Mouse (Mus musculus) brain, embryonic 14.5 days (tissue): ENCODE measurements around the gene Sipa1l1. TPM values are rescaled to one million over a fixed set of nuclear protein-coding genes. Genes with fewer than 3 reads are reported as not detected.

Experiments used
- DNase-seq: peaks from one replicate; pipeline ENCODE4 v3.0.0-alpha.2; 2011; ENCODE audit warnings: low read depth
- CTCF ChIP-seq: fragments of 200-500 bp; IDR thresholded peaks from 2 replicates; pipeline ENCODE4 v1.5.1; 2012; ENCODE audit warnings: inconsistent platforms, mild to moderate bottlenecking, moderate library complexity, borderline replicate concordance; ENCODE audit not compliant: insufficient read depth, insufficient read length; ENCODE audit errors: extremely low read depth
- POLR2A ChIP-seq: fragments of 200-500 bp; IDR thresholded peaks from 2 replicates; pipeline ENCODE4 v1.6.1; 2012; ENCODE audit warnings: mild to moderate bottlenecking, inconsistent platforms, borderline replicate concordance; ENCODE audit not compliant: poor library complexity, insufficient read depth, insufficient read length, severe bottlenecking; ENCODE audit errors: extremely low read depth
- polyA plus RNA-seq: library from polyadenylated mRNA; depleted of rRNA; stranded (reverse); fragments of >200 nt; gene quantifications from 2 replicates; pipeline ENCODE4 v1.2.3, GENCODE M21; 2012

The Sipa1l1 gene
- polyA plus RNA-seq, 1 experiment, result 24.1 TPM

DNA sequence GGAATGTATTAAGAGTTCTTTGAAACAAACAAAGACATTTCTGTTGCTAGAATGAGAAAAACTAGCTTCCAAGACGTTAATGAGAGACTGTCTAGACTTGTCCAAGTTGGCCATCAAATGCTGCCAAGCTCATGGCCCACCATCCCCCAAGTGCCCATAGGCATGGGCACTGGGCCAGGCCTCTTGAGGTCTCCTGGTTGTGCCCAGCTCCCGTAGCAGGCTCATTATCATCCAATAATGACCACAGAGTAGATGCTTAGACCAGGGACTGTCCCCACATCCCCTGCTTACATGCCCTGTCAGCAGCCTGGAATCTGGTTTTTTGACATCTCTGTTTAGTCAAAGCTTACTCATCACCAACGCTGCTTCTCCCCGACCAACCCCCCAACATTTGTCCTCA is 14.6 kb upstream of the Sipa1l1 start:
- DNase-seq, result no peak

DNA sequence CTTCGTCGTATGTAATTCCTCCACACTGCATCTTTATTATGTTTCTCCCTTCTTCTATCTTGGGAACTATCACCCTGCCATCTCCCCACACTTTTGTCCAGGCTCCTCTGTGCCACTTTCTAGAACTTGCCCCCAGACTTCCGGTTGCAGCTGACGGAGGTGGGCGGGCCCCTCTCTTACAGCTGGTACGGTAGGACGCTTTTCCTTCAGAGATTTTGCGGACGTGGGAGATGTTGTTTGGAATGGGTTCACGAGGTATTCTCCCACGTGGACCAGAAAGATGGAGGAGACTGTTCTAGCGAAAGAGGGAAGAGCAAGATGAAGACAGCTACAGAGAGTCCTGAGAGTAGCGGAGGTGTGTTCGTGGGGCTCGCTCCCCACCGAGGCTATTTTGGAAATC is 10.6 kb upstream of the Sipa1l1 start:
- TF ChIP-seq POLR2A, result no peak
- no peak for TF ChIP-seq CTCF
- no peak for DNase-seq

More for the DNA sequence above, 14.6 kb upstream of the Sipa1l1 start:
- TF ChIP-seq POLR2A (no peak), CTCF (no peak)

DNA sequence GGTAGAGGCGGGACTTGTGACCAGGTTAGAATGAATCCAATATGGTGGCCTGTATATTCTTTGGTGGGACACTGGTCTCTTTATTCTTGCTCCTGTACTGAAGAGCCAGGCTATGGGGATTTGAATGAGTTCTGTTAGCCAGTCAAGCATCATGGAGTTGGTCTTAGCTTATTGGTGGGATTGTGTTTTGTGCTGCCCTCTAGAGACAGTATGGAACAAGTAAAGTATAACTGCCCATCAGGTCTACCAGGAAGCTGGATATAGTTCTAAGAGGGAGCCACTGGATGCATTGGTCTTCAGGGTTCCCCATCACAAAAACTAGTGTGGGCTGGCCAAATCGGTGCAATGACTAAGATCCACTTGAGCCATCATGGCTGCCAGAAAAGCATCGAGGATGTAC is 9.7 kb upstream of the Sipa1l1 start:
- TF ChIP-seq CTCF (no peak), POLR2A (no peak)
- DNase-seq, result no peak

DNA sequence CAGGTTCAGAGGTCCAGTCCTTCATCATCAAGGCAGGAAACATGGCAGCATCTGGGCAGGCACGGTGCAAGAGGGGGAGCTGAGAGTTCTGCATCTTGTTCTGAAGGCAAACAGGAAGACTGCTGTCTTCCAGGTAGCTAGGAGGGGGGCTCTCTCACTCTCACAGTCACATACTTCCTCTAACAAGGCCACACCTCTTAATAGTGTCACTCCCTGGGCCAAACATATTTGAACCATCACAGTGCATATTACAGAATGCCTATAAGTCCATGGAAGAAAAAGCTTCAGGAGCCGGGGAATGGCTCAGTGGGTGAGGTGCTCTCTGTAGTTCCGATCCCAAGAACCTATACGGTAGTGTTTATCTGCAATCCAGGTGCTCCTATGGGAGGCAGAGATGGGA is 3.5 kb upstream of the Sipa1l1 start:
- TF ChIP-seq CTCF (no peak), POLR2A (no peak)
- DNase-seq, result no peak

DNA sequence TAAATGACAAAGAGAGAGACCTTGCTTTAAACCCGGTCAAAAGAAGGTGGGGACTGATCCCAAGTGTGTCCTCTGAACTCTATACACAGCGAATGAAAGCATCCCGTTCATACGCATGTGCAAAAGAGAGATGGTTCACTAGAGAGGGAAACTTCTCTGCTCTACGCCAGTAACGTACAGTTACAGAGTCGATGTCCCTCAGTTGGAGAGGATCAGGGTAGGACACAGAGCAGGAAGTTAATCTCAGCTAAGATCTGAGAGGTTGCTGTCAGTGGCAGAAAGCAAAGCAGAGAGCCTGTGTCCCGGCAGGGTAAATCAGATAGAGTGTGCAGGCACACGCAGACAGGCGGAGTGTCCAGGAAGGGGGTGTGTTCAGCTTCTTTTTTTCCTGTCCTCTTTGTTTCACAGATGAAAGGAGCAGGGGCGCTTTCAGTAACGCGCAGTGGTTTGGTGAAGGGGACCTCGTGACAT is 3.0 kb upstream of the Sipa1l1 start:
- TF ChIP-seq POLR2A, result no peak
- no peak for TF ChIP-seq CTCF
- DNase-seq, result peak; percentile 68

DNA sequence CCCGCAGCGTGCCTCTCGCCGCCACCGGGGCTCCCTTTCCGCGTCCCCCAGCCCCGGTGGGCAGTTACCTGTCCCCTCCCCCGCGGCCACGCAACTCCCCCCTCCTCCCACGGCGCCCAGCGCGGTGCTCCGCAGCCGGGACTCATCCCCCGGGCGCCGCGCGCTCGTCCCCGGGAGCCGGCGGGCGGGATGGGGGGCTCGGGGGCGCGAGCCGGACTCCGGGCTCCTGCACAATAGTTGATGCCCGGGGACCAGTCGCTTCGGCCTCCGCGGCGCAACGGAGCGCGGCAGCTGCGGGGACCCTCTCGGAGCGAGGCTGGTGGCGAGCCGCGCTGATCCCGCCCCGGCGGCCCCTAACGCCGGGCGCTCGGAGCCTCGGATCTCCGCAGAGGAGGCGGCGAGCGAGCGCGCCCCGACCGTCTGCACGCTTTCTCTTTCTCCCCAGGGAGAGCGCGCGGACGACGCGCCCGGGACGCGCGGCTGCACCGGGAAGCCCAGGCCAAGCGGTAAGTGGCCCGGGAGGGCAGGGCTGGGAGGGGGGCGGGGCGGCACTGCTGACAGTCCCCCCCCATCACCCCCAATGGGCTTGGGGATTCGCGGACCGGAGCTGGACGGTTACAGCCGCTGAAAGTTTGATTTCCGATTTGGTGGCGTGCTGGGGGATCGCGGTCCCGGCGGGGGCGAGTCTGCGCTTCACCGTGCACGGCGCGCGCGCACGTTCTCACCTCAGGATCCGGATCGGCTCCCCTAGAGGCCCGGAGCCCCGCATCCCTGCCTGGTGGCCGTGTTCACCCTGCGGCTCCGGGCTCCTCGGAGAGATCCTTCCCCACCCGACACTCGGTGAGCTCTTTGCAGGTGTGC is 681 bp downstream of the Sipa1l1 start:
- TF ChIP-seq CTCF (no peak), POLR2A (peak; percentile 71)
- peak; percentile 88 for DNase-seq

DNA sequence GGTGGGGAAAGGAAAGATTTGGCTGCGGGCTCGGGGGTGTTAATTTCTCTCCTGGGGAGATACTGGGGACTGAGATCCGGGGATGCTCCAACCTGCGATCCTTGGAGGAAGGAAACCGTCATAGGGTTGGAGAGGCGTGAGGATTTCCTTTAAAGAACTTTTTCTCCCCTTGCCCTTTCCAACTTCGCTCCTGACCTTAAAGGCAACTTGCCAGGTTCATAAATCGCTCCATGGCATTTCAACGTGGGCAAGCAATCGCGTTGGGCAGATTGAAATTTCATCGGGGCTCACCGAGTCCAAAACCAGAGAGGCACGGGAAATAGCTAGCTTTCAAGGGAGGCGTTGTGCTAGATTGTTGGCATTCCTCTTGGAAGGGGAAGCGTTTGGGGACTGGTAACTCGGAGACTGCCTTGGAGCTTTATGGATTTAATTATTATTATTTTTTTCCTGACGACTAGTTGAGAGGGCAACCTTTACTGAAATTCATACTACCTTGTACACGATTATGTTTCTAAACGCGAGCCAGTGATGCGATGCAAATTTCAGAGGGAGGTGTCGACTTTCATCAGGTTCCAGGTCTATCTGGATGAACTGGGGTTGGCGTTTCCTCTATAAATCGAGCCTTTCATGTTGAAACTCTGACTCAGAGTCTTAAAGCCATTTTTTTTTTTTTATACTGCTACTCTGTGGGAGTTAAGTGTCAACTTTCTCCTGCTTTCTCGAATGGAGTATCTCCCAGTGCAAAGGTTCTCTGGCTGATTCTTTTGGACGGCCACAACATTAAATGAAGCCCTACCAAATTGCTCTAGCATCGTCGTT is 1.6 kb downstream of the Sipa1l1 start:
- peak; percentile 48 for DNase-seq
- TF ChIP-seq POLR2A, result no peak
- no peak for TF ChIP-seq CTCF

DNA sequence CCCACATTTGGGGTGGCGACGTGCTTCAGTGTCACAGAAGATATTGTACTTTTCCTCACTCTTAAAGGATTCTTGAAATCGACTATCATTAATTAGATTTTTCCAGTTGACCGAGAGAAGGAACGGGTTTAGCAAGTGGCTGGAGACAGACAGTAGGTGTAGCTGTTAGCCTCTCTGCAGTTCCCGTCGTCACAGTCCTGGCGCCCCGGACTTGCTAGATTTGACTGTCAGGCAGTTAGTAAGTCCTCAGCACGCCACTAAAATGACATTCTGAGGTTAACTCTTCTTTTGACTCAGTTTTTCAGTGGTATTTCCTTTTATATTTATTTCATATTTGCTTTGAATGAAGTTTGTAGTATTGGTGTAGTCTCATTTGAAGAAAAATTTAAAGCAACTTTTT is 2.5 kb downstream of the Sipa1l1 start:
- peak; percentile 74 for DNase-seq
- no peak for TF ChIP-seq CTCF
- TF ChIP-seq POLR2A, result no peak

DNA sequence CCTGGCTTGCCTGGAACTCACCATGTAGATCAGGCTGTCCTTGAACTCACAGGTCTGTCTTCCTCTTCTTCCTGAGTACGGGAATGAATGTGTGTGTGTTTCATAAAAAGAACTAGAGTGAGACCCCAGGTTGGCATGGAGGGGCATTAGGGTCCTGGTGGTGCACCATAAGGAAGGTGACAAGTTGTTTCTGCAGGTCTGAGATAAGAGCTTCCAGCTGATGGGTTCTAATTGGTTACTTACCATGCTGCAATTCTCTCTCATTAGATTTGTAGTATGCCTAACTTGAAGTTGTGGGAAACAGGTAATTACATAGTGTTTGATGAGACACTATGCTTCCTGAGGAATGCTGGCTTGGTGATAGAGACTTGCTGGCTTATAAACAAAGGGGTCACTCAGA is 4.5 kb downstream of the Sipa1l1 start:
- TF ChIP-seq POLR2A, result no peak
- TF ChIP-seq CTCF, result no peak
- no peak for DNase-seq

DNA sequence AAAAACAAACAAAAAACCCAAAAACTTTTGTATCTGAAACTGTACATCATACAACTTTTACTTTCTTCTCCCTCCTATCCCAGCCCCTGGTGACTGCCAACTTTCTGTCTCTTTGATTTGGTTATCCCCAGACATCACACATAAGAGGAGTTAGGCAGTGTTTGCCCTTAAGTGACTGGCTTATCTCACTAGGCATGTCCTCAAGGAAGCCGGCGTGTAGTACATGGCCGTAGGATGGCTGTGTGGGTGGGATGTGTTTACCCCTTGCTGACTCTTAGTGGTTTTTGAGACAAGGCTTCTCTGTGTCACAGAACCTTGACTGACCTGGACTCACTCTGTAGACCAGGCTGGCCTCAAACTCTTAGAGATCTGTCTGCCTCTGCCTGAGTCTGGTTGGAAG is 6.6 kb downstream of the Sipa1l1 start:
- TF ChIP-seq CTCF (no peak), POLR2A (no peak)
- DNase-seq, result no peak

DNA sequence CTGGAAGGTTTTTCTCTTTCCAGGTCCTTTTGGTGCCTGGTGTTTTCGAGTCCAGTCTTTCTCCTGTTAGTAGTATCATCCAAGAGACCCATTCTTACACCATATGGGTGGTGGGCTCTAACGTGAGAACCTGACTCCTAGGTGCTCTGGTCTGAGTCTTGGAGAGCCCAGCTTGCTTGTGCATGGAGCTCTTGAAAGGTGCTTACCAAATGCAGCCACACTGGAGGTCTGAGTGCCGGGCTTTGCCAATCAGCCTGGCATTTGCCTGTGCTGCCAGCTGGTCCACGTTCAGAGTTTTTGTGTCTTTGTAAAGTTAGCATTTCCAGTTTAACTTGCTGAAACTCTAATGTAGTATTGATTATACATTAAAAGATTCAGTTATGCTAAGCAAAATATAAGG is 9.5 kb downstream of the Sipa1l1 start:
- DNase-seq, result no peak
- TF ChIP-seq POLR2A, result no peak
- no peak for TF ChIP-seq CTCF
